Mouse (Mus musculus) midbrain, embryonic 10.5 days (tissue): ENCODE measurements around the gene Usf3. TPM values are rescaled to one million over a fixed set of nuclear protein-coding genes. Genes with fewer than 3 reads are reported as not detected.

Experiments used
- DNase-seq: peaks from one replicate; pipeline ENCODE4 v3.0.0-alpha.2; 2017; ENCODE audit warnings: low spot score
- H3K27ac ChIP-seq: fragments of 300-500 bp; sonication (generic); replicated peaks from 2 replicates; pipeline ENCODE4 v1.5.1; 2016; ENCODE audit warnings: mild to moderate bottlenecking
- H3K27me3 ChIP-seq: fragments of 300-500 bp; sonication (generic); 2 replicates; pipeline ENCODE4 v1.6.1; 2016; ENCODE audit warnings: low read depth, mild to moderate bottlenecking; ENCODE audit not compliant: poor library complexity, severe bottlenecking
- H3K36me3 ChIP-seq: fragments of 300-500 bp; sonication (generic); 2 replicates; pipeline ENCODE4 v1.6.1; 2016; ENCODE audit warnings: mild to moderate bottlenecking, moderate library complexity
- H3K4me1 ChIP-seq: fragments of 300-500 bp; sonication (generic); 2 replicates; pipeline ENCODE4 v1.6.1; 2016
- H3K4me3 ChIP-seq: fragments of 300-500 bp; sonication (generic); 2 replicates; pipeline ENCODE4 v1.5.1; 2016; ENCODE audit warnings: mild to moderate bottlenecking, moderate library complexity
- H3K9me3 ChIP-seq: fragments of 300-500 bp; sonication (generic); replicated peaks from 2 replicates; pipeline ENCODE4 v1.6.1; 2016; ENCODE audit warnings: mild to moderate bottlenecking
- WGBS: fragments of 180-500 bp; shearing (Covaris S2); methylation state at CpG from one replicate; pipeline ENCODE4 v1.1.7; 2016; 5-methylcytosine and 5-hydroxymethylcytosine counted together
- polyA plus RNA-seq: library from polyadenylated mRNA; unstranded; fragments of >200 nt; fragmentation: Nextera tagmentation; extraction: Ambion mirVana; gene quantifications from 2 replicates; pipeline ENCODE4 v1.2.1, GENCODE M21; 2016

Usf3 gene
- polyA plus RNA-seq, 1 experiment from 2014 or later: 1.7 TPM

- Histone ChIP-seq H3K4me1 (peaks cover 22% of the 10 kb centered on the region), H3K9me3 (no peaks in the 10 kb centered on the region), H3K27me3 (no peaks in the 10 kb centered on the region), H3K4me3 (peak overlapping the region; percentile 97), H3K27ac (no peak overlapping the region), H3K36me3 (peaks cover 9% of the 10 kb centered on the region)
- no peak for DNase-seq
- WGBS: 80% methylated on average over 6 of the region's 6 CpGs
Observed at GRCm38 (mm10) chr16:44141483-44141882, 31.6 kb upstream of the Usf3 start.

- WGBS: 95% methylated on average over 1 of the region's 1 CpGs
- no peaks in the 10 kb centered on the region for H3K9me3 ChIP-seq
- H3K4me3 ChIP-seq: no peak overlapping the region
- no peak overlapping the region for H3K27ac ChIP-seq
- peaks cover 9% of the 10 kb centered on the region for H3K36me3 ChIP-seq
- DNase-seq: no peak
- H3K27me3 ChIP-seq: no peaks in the 10 kb centered on the region
- no peaks in the 10 kb centered on the region for H3K4me1 ChIP-seq
Observed at GRCm38 (mm10) chr16:44149002-44149767, 23.9 kb upstream of the Usf3 start.

- no peaks in the 10 kb centered on the region for H3K9me3 ChIP-seq
- DNase-seq: no peak
- peaks cover 30% of the 10 kb centered on the region for H3K36me3 ChIP-seq
- no peaks in the 10 kb centered on the region for H3K4me1 ChIP-seq
- H3K27me3 ChIP-seq: no peaks in the 10 kb centered on the region
- no peak overlapping the region for H3K4me3 ChIP-seq
- 72% methylated on average over 6 of the region's 6 CpGs for WGBS
- no peak overlapping the region for H3K27ac ChIP-seq
Observed at GRCm38 (mm10) chr16:44154497-44155057, 18.5 kb upstream of the Usf3 start.

- H3K4me3 ChIP-seq: no peak overlapping the region
- no peaks in the 10 kb centered on the region for H3K4me1 ChIP-seq
- no peak for DNase-seq
- WGBS: 95% methylated on average over 7 of the region's 7 CpGs
- H3K27ac ChIP-seq: no peak overlapping the region
- peaks cover 58% of the 10 kb centered on the region for H3K36me3 ChIP-seq
- H3K9me3 ChIP-seq: no peaks in the 10 kb centered on the region
- H3K27me3 ChIP-seq: no peaks in the 10 kb centered on the region
Observed at GRCm38 (mm10) chr16:44159325-44159724, 13.7 kb upstream of the Usf3 start.

- 88% methylated on average over 2 of the region's 2 CpGs for WGBS
- DNase-seq: no peak
- Histone ChIP-seq H3K36me3 (peaks cover 35% of the 10 kb centered on the region), H3K27me3 (no peaks in the 10 kb centered on the region), H3K4me3 (no peak overlapping the region), H3K27ac (no peak overlapping the region), H3K4me1 (no peaks in the 10 kb centered on the region), H3K9me3 (no peaks in the 10 kb centered on the region)
Observed at GRCm38 (mm10) chr16:44163831-44164230, 9.2 kb upstream of the Usf3 start.

- H3K4me1 ChIP-seq: no peaks in the 10 kb centered on the region
- no peak overlapping the region for H3K4me3 ChIP-seq
- 64% methylated on average over 3 of the region's 3 CpGs for WGBS
- H3K27me3 ChIP-seq: no peaks in the 10 kb centered on the region
- peaks cover 21% of the 10 kb centered on the region for H3K36me3 ChIP-seq
- no peak for DNase-seq
- no peak overlapping the region for H3K27ac ChIP-seq
- no peaks in the 10 kb centered on the region for H3K9me3 ChIP-seq
Observed at GRCm38 (mm10) chr16:44165182-44165581, 7.9 kb upstream of the Usf3 start.

- no peak for DNase-seq
- 90% methylated on average over 4 of the region's 4 CpGs for WGBS
Observed at GRCm38 (mm10) chr16:44168990-44169389, 4.1 kb upstream of the Usf3 start.

GRCm38 (mm10) chr16:44172297-44173154, 520 bp upstream of the Usf3 start:
- Histone ChIP-seq H3K9me3 (no peaks in the 10 kb centered on the region), H3K4me1 (peaks cover 24% of the 10 kb centered on the region), H3K27me3 (no peaks in the 10 kb centered on the region), H3K27ac (peak overlapping the region; percentile 99), H3K4me3 (peak overlapping the region; percentile 93), H3K36me3 (no peaks in the 10 kb centered on the region)
- peak; percentile 99 for DNase-seq
- 2% methylated on average over 26 of the region's 26 CpGs for WGBS

More at GRCm38 (mm10) chr16:44168990-44169389, 4.1 kb upstream of the Usf3 start:
- Histone ChIP-seq H3K36me3 (no peaks in the 10 kb centered on the region), H3K27ac (no peak overlapping the region), H3K4me3 (no peak overlapping the region), H3K9me3 (no peaks in the 10 kb centered on the region), H3K4me1 (peaks cover 10% of the 10 kb centered on the region), H3K27me3 (no peaks in the 10 kb centered on the region)

DNA sequence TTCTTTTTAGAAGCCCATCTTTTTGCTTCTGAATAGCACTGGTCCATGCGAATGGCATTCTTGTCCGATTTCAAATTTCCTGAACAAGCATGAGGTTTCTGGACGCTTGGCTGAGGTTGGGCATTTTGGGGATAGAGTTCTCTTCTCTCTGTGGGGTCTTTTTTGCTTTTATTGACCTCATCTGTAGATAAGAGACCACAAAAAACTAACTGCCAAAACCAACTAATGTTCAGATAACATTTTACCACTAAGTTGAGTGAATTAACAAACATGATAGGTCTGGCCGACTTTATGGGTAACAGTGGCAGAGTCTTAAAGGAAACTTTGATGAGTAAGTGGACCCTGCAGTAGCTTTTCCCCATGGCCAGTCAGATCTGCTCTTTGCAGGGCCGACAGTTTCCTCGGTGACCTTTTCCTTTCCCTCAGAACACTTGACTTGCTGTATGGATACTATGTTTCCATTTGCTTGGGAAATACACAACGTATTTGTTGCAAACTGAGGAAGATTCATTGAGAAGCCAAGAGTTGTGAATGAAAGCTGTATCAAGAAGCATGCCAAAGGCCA, 1.0 kb downstream of the Usf3 start:
- H3K27ac ChIP-seq: peak overlapping the region; percentile 99

DNA sequence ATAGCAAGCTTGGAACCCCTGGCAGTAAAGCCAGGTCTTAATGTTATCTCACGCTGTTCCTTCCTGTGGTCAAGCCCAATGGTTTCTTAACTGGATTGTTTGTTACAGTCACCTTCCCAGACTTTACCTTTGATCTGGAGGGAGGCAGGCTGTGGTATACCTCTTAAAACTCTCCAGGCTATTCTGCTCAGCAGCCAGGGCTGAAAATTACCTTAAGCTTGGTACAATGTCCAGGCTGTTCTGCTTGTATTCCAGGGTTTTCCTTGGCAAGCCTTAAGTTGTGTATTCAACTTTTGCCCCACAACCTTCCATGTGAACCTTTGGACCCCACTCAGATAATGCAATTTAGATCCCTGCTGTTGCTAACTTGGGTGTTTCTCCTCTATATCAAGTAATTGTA, 2.0 kb downstream of the Usf3 start:
- WGBS: 83% methylated on average over 1 of the region's 1 CpGs
- no peak for DNase-seq

More for the DNA sequence above, 1.0 kb downstream of the Usf3 start:
- H3K9me3 ChIP-seq: no peaks in the 10 kb centered on the region
- no peaks in the 10 kb centered on the region for H3K36me3 ChIP-seq
- H3K27me3 ChIP-seq: no peaks in the 10 kb centered on the region
- 33% methylated on average over 7 of the region's 7 CpGs for WGBS
- no peak for DNase-seq
- peak overlapping the region; percentile 93 for H3K4me3 ChIP-seq
- peaks cover 24% of the 10 kb centered on the region for H3K4me1 ChIP-seq

GRCm38 (mm10) chr16:44176511-44176910, 3.5 kb downstream of the Usf3 start:
- Histone ChIP-seq H3K4me1 (peaks cover 24% of the 10 kb centered on the region), H3K4me3 (no peak overlapping the region), H3K27ac (no peak overlapping the region), H3K27me3 (no peaks in the 10 kb centered on the region), H3K9me3 (no peaks in the 10 kb centered on the region), H3K36me3 (peaks cover 2% of the 10 kb centered on the region; the same call in 1 of the 2 replicates)
- 94% methylated on average over 2 of the region's 2 CpGs for WGBS
- DNase-seq: no peak

More for the DNA sequence above, 2.0 kb downstream of the Usf3 start:
- no peaks in the 10 kb centered on the region for H3K27me3 ChIP-seq
- 0 out of 2 replicates have a peak overlapping the region, but pooled peaks have one; percentile 16 for H3K4me3 ChIP-seq
- no peak overlapping the region for H3K27ac ChIP-seq
- H3K36me3 ChIP-seq: no peaks in the 10 kb centered on the region
- H3K4me1 ChIP-seq: peaks cover 24% of the 10 kb centered on the region
- H3K9me3 ChIP-seq: no peaks in the 10 kb centered on the region

- Histone ChIP-seq H3K27ac (no peak overlapping the region), H3K9me3 (no peaks in the 10 kb centered on the region), H3K4me3 (no peak overlapping the region), H3K36me3 (peaks cover 10% of the 10 kb centered on the region), H3K4me1 (peaks cover 19% of the 10 kb centered on the region), H3K27me3 (no peaks in the 10 kb centered on the region)
- no peak for DNase-seq
- 79% methylated on average over 1 of the region's 1 CpGs for WGBS
Observed at GRCm38 (mm10) chr16:44178555-44178954, 5.5 kb downstream of the Usf3 start.
